Mouse (Mus musculus): ENCODE measurements around the gene Atp10a. TPM values are rescaled to one million over a fixed set of nuclear protein-coding genes. Genes with fewer than 3 reads are reported as not detected.

Atp10a gene
- polyA plus RNA-seq (2015; fragmentation: Nextera tagmentation; extraction: Ambion mirVana) = 4.1 and 4.3 TPM in 2 replicates

DNA sequence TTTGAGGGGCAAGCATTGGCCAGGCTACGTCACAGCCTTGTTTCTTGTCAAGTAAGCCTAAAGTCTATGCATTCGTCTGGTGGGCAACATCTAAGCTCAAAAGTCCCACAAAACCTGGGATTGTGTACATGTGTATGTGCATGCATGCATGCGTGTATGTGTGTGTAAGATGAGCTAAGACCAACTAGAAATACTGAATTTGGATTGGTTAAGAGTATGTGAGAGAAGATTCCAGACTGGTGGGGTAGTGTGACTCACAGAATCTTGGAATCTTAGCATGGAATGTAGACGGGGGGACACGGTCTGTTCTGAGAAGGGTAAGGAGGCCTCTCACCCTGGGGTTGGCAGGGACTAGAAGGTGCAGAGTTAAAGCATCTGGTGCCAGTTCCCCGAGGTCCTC, at the start of gene Atp10a:
Gene Atp10a (plus strand): TSS at position 301 of the 400 bp plus-strand sequence.
- Histone ChIP-seq H3K4me3 (replicated peaks) (no peak within 1 kb of the TSS), H3K4me2 (no peak within 1 kb of the TSS), H3K27ac (no peak within 1 kb of the TSS), H3K36me3 (no peaks in the 10 kb centered on the region), H3K9ac (no peak within 1 kb of the TSS), H3K9me3 (replicated peaks) (no peaks in the 10 kb centered on the region), H3K4me1 (peaks cover 7% of the 10 kb centered on the region), H3K27me3 (0 out of 2 replicates have a peak, but pooled peaks cover 17% of the 10 kb centered on the region)
- no peak for ATAC-seq (replicated peaks; ENCODE audit: low FRiP score)
- 87% methylated on average over 6 of the region's 6 CpGs for WGBS

DNA sequence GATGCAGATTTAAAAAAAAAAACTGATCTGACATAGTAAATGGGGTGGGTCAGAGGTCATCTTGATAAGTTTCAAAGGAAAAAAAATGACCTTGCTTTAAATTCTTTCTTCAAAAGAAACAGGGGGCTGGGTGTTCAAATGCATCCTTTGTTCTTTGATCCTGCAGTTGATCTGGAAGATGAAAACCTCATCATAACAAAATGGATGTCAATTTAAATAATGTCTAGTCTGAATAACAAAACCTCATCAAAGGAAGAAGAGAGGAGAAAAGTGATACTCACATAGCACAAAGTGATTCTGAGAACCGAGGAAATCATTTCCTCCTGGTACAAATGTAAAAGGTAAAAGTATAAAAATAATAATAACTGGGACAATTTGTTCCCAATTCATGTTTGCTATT, 37.9 kb upstream of the Atp10a start:
- Histone ChIP-seq H3K27ac (no peak overlapping the region), H3K9me3 (replicated peaks) (no peaks in the 10 kb centered on the region), H3K27me3 (no peaks in the 10 kb centered on the region), H3K4me2 (no peak overlapping the region), H3K4me3 (replicated peaks) (no peak overlapping the region), H3K9ac (no peak overlapping the region), H3K36me3 (no peaks in the 10 kb centered on the region), H3K4me1 (no peaks in the 10 kb centered on the region)
- no peak for ATAC-seq (replicated peaks; ENCODE audit: low FRiP score)
- WGBS = 31% methylated on average over 1 of the region's 1 CpGs

DNA sequence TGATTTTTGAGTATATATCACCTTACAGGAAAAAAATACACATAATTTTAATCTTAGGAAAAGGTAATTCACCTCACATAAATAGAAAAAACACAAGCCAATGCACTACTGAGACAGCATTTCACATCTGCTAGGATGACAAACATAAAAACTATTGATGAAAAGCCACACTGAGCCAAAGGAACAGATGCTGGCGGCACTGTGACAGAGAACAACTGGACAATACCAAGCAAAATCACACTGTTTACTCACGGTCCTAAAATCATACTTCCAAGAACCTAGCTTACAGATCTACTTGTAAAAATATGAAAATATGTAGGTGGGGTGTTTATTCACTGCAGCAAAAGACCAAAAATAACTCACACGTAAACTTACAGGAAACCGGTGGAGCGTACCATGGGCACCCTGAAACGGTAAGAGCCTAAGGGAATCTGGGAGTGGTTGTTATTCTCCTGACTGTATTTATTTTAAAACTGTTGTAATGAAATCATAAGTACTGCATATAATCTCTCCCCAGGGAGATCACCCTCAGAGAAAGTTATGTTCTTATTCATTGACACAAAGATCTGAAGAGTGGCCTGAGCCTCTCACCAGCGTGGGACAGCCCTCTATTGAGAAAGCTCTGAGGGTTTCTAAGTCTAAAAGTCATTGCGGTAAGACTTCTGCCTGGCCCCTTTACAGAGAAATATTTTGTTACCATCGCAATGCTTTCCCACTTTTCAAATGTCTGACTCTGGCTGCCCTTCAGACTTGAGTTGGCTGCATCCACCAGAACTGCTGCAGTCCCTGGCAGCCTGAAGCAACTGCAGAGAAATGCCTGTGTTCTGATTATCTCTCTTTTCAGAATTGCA, 29.4 kb upstream of the Atp10a start:
- H3K4me1 ChIP-seq = no peaks in the 10 kb centered on the region
- no peak overlapping the region for H3K27ac ChIP-seq
- no peak for ATAC-seq (replicated peaks; ENCODE audit: low FRiP score)

DNA sequence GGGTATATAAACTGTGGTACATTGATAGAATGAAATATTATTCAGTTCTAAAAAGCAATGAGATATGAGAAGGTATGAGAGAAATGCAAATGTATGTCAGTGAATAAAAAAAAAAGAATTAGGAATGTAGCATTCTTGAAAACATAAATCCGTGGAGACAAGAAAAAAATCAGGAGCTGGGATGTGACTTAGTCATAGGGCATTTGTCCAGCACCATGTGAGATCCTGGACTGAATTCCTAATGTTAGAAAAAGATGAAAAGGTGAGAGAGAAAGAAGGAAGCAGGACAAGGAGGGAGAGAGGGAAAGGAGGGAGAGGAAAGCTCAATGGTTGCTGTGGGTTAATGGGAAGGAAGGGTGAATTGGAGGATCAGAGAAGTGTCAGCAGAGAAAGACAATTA, 28.6 kb upstream of the Atp10a start:
- Histone ChIP-seq H3K4me1 (no peaks in the 10 kb centered on the region), H3K27ac (no peak overlapping the region), H3K36me3 (no peaks in the 10 kb centered on the region), H3K9me3 (replicated peaks) (no peaks in the 10 kb centered on the region), H3K27me3 (no peaks in the 10 kb centered on the region), H3K9ac (no peak overlapping the region), H3K4me2 (no peak overlapping the region), H3K4me3 (replicated peaks) (no peak overlapping the region)
- 88% methylated on average over 1 of the region's 1 CpGs for WGBS
- no peak for ATAC-seq (replicated peaks; ENCODE audit: low FRiP score)

More for the DNA sequence above, 29.4 kb upstream of the Atp10a start:
- Histone ChIP-seq H3K36me3 (no peaks in the 10 kb centered on the region), H3K9ac (no peak overlapping the region), H3K4me2 (no peak overlapping the region), H3K27me3 (no peaks in the 10 kb centered on the region), H3K9me3 (replicated peaks) (no peaks in the 10 kb centered on the region), H3K4me3 (replicated peaks) (no peak overlapping the region)
- WGBS = 66% methylated on average over 9 of the region's 9 CpGs

DNA sequence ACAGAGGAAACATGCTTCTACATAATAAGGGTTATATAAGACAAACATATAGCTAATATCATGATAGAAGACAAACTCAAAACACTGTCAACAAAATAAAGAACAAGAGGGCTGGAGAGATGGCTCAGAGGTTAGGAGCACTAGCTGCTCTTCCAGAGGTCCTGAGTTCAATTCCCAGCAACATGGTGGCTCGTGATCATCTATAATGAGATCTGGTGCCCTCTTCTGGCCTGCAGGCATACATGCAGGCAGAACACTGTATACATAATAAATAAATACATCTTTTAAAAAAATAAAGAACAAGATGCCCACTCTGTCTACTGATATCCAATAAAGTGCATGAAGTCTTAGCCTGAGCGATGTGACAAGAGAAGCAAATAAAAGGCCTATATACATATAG, 26.7 kb upstream of the Atp10a start:
- no peak overlapping the region for H3K27ac ChIP-seq
- no peak overlapping the region for H3K4me2 ChIP-seq
- no peak overlapping the region for H3K4me3 ChIP-seq (replicated peaks)
- ATAC-seq (replicated peaks; ENCODE audit: low FRiP score) = no peak
- WGBS = 92% methylated on average over 2 of the region's 2 CpGs
- no peak overlapping the region for H3K9ac ChIP-seq
- no peaks in the 10 kb centered on the region for H3K4me1 ChIP-seq
- H3K9me3 ChIP-seq (replicated peaks) = no peaks in the 10 kb centered on the region
- H3K27me3 ChIP-seq = no peaks in the 10 kb centered on the region
- H3K36me3 ChIP-seq = no peaks in the 10 kb centered on the region

DNA sequence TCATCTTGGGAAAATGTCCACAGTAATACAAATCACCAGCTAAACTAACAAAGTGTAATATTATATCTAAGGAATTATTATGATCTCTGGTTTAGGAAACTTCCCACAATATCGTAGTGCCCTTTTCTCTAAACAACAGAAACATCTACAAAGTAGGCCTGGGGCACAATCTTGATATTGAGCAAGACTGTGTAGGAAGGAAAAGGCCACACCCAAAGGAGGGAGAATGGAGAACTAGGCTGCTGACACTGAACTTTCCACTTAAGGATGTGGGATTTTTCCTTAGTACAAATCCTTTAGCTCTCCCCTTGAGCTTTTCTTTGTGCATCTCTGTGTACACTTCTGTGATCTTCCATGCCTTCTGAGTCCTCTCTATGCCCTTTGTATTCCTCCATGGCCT, 22.3 kb upstream of the Atp10a start:
- H3K27me3 ChIP-seq = no peaks in the 10 kb centered on the region
- H3K36me3 ChIP-seq = no peaks in the 10 kb centered on the region
- H3K27ac ChIP-seq = no peak overlapping the region
- H3K4me1 ChIP-seq = no peaks in the 10 kb centered on the region
- ATAC-seq (replicated peaks; ENCODE audit: low FRiP score) = no peak
- no peaks in the 10 kb centered on the region for H3K9me3 ChIP-seq (replicated peaks)
- no peak overlapping the region for H3K9ac ChIP-seq
- WGBS = 84% methylated on average over 1 of the region's 1 CpGs
- no peak overlapping the region for H3K4me2 ChIP-seq
- H3K4me3 ChIP-seq (replicated peaks) = no peak overlapping the region

DNA sequence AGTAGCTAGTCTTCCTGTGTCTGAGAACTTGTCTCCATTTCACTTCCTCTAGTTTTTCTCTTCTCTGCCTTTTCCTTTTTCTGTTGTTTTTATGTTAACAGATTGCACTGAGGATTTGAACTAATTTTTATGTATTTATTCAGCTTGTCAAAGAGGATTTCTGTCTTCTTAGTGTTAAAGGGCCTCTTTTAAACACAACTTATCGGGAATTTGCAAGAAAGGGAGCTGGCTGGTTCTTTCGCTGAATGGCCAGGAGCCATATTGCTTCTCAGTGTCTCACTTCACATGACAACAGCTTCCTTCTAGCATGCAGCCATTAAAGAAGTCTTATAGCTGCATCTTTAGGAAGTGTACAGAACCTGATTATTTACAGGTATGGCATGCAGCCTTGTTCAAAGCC, 16.3 kb upstream of the Atp10a start:
- 88% methylated on average over 2 of the region's 2 CpGs for WGBS

DNA sequence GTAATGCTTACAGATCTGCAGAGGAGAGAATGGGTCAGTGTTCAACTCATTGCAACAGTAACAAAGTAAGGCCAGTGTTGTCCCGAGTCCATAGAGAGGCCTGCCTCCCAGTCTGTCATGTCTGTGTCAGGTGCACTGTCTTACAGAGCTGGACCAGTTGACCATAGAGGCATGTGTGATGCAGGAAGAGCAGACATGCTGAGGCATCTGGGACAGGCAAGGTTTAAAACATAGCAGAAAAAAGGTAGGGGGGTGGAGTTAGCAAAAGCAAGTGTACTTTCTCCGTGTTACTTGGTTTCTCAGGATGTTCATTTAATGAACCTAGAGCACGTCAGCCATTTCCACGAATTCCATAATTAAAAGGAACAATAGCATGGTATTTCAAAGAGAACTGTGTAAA, 15.5 kb upstream of the Atp10a start:
- Histone ChIP-seq H3K9me3 (replicated peaks) (no peaks in the 10 kb centered on the region), H3K4me3 (replicated peaks) (no peak overlapping the region), H3K9ac (no peak overlapping the region), H3K4me2 (no peak overlapping the region), H3K27me3 (no peaks in the 10 kb centered on the region), H3K36me3 (no peaks in the 10 kb centered on the region), H3K27ac (no peak overlapping the region), H3K4me1 (no peaks in the 10 kb centered on the region)
- WGBS = 89% methylated on average over 4 of the region's 4 CpGs
- ATAC-seq (replicated peaks; ENCODE audit: low FRiP score) = no peak

More for the DNA sequence above, 16.3 kb upstream of the Atp10a start:
- Histone ChIP-seq H3K27me3 (no peaks in the 10 kb centered on the region), H3K4me2 (no peak overlapping the region), H3K27ac (no peak overlapping the region), H3K36me3 (no peaks in the 10 kb centered on the region), H3K9me3 (replicated peaks) (no peaks in the 10 kb centered on the region), H3K4me1 (no peaks in the 10 kb centered on the region), H3K9ac (no peak overlapping the region), H3K4me3 (replicated peaks) (no peak overlapping the region)
- ATAC-seq (replicated peaks; ENCODE audit: low FRiP score) = no peak

DNA sequence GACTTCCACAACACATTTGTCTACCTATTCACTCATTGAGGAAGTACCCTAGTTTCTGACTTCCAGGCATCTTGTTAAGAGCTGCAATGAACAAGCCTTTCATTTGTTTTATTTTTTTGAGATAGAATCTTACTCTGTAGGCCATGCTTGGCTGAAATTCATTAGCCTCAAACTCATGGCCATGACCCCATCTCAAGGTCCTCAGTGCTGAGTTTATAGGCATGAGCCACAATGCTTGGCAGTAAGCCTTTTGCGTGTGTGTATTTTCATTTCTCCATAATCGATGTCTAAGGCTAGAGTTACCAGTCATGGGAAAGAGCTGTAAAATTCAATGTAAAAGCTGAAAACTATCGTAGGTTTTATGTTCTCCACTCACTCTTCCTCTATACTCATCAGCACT, 14.1 kb upstream of the Atp10a start:
- H3K9me3 ChIP-seq (replicated peaks) = no peaks in the 10 kb centered on the region
- no peaks in the 10 kb centered on the region for H3K4me1 ChIP-seq
- no peak overlapping the region for H3K4me2 ChIP-seq
- ATAC-seq (replicated peaks; ENCODE audit: low FRiP score) = no peak
- no peaks in the 10 kb centered on the region for H3K27me3 ChIP-seq
- H3K9ac ChIP-seq = no peak overlapping the region
- H3K4me3 ChIP-seq (replicated peaks) = no peak overlapping the region
- WGBS = 81% methylated on average over 3 of the region's 3 CpGs
- no peak overlapping the region for H3K27ac ChIP-seq
- H3K36me3 ChIP-seq = no peaks in the 10 kb centered on the region

DNA sequence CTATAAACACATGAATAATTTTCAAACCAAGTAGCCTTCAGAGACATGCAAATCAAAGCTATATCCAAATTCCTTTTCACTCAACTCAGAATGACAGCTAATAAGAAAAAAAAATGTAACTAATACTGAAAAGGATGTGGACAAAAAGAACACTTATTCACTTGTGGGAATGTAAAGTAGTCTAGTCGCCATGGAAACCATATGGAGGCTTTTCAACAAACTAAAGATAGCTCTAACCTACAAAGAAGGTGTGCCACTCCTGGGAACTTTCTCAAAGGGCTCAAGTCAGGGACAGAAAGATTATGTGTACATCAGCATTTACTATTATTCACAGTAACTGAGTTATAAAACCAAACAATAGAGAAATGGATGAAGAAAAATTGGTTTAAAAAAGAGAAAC, 8.6 kb upstream of the Atp10a start:
- ATAC-seq (replicated peaks; ENCODE audit: low FRiP score) = no peak
- no peak overlapping the region for H3K4me3 ChIP-seq (replicated peaks)
- H3K9me3 ChIP-seq (replicated peaks) = no peaks in the 10 kb centered on the region
- no peaks in the 10 kb centered on the region for H3K27me3 ChIP-seq
- H3K9ac ChIP-seq = no peak overlapping the region
- no peak overlapping the region for H3K4me2 ChIP-seq
- WGBS = 64% methylated on average over 1 of the region's 1 CpGs
- no peaks in the 10 kb centered on the region for H3K36me3 ChIP-seq
- H3K4me1 ChIP-seq = no peaks in the 10 kb centered on the region
- H3K27ac ChIP-seq = no peak overlapping the region

DNA sequence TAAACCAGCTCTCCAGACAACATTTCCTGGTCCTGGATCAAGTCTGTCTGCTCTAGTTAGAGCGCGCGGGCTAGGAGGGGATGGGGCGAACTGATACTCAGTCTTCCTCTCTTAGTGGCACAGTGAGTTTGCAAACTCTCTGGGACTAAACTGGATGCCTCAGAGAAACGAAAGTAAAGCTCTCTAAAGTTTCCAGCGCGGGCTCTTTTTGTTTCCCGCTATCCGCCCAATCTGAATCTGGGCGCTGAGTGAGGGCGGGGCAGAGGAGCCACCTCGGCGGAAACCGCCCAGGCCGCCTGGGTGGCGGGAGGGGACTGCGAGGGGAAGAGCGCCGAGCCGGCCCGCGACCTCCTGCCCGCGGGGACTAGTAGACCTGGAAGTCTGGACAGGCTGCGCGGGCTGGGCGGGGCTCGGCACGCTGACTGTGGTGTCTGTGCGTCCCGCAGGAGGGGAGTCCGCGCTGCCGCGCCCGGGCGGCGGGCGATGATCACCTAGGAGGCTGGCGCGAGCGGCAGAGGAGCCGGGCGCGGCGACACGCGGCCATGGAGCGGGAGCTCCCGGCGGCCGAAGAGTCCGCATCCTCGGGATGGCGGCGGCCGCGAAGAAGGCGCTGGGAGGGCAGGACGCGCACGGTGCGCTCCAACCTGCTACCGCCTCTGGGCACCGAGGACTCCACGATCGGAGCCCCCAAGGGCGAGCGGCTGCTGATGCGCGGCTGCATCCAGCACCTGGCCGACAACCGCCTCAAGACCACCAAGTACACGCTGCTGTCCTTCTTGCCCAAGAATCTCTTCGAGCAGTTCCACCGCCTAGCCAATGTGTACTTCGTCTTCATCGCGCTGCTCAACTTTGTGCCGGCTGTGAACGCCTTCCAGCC, 2.2 kb downstream of the Atp10a start:
- Histone ChIP-seq H3K9ac (peak overlapping the region; percentile 62), H3K27me3 (0 out of 2 replicates have a peak, but pooled peaks cover 17% of the 10 kb centered on the region), H3K4me1 (peaks cover 7% of the 10 kb centered on the region), H3K4me3 (replicated peaks) (peak overlapping the region; percentile 76), H3K4me2 (peak overlapping the region; percentile 94), H3K9me3 (replicated peaks) (no peaks in the 10 kb centered on the region), H3K27ac (peak overlapping the region; percentile 87), H3K36me3 (no peaks in the 10 kb centered on the region)
- ATAC-seq (replicated peaks; ENCODE audit: low FRiP score) = peak; percentile 97
- under 1% methylated on average over 79 of the region's 81 CpGs for WGBS

DNA sequence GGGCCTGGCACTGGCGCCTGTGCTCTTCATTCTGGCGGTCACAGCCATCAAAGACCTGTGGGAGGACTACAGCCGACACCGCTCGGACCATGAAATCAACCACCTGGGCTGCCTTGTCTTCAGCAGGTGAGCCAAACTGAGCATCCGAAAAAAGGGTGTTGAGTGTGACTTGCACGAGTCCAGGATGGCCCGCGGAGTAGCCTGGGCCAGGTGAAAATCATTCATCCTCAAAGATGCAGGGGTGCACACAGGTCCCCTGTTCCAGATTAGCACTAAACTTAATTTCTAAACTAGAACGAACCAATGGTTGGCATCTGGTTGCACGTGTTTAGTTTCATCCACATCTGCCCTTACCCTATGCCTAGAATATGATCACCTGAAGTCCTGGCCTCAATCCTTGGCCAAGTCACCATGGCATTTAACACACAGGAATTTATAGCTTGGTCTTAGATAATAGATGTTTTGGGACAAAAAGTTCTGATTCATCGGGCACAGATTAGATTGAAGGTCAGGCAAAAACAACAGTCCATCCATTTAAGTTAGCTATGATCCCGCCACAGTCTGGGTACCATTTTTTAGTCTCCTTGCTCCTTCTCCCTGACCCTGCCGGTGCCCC, 2.9 kb downstream of the Atp10a start:
- WGBS = 17% methylated on average over 14 of the region's 14 CpGs
- H3K9me3 ChIP-seq (replicated peaks) = no peaks in the 10 kb centered on the region
- peak overlapping the region; percentile 62 for H3K9ac ChIP-seq
- H3K27me3 ChIP-seq = 0 out of 2 replicates have a peak, but pooled peaks cover 17% of the 10 kb centered on the region
- peaks cover 7% of the 10 kb centered on the region for H3K4me1 ChIP-seq
- H3K4me2 ChIP-seq = peak overlapping the region; percentile 94
- H3K27ac ChIP-seq = peak overlapping the region; percentile 87
- H3K4me3 ChIP-seq (replicated peaks) = peak overlapping the region; percentile 76
- 0 out of 2 replicates have a peak, but pooled peaks have one; percentile 0 for ATAC-seq (replicated peaks; ENCODE audit: low FRiP score)
- H3K36me3 ChIP-seq = no peaks in the 10 kb centered on the region
